8 mouse cellular contexts compared by ENCODE assay signal in the genomic region with DNA sequence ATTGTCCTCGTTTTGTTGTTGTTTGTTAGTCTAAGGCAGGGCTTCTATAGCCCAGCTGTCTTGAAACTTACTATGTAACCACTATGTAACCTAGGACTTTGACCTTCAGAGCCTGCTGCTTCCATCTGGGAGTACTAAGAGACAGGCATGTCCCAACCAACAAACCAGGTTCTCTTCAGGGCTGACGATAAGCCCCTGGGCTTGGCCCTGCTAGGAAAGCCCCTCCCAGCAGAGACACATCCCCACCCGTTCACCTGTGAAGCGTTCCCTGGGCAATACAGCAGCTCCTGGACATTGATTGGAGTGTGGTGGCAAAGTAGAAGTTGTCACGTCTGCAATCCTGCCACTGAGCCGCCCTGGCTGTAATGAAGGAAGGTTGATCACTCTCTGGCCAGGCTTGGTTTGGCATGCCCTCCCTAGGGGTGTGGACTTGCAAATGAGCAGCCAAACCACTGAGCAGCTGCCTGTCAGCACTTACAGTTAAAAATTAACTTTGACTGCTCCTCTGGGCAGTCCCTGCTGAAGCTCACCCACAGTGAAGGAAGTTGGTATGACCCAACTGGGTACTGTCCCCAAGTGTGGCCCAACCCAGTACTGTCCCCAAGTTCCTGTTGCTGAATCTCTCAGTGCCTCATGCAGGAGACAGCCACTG.
DNase-seq lines count a peak whose midpoint lies in the region; ATAC-seq and TF ChIP-seq lines count a peak whose summit lies in the region.

No protein-coding gene starts in this region.

- no peak for DNase-seq in forebrain, embryonic 10.5 days (ENCODE audit: extremely low spot score, low spot score)
- peak; percentile 88 for DNase-seq in gastrocnemius, adult 2 months
- DNase-seq in induced T-regulatory cell, adult 2 months (ENCODE audit: low read depth), result peak; percentile 20
- peak; percentile 56 to 69 for DNase-seq in spleen, adult 2 months (ENCODE audit: low read depth in 1 of 2, low spot score in 2 of 2)

- 85% methylated on average over 6 of the region's 6 CpGs for WGBS in forebrain, embryonic 10.5 days
- 87% methylated on average over 6 of the region's 6 CpGs for WGBS in forebrain, embryonic 15.5 days
- 27% methylated on average over 6 of the region's 6 CpGs for WGBS in liver, embryonic 16.5 days (ENCODE audit: insufficient replicate concordance)
- 43% methylated on average over 6 of the region's 6 CpGs for WGBS in spleen, adult 2 months

- H3K9ac ChIP-seq in forebrain, embryonic 15.5 days (replicated peaks), result no peak overlapping the region
- H3K9ac ChIP-seq in liver, embryonic 16.5 days (ENCODE audit: low read depth, low read length), result peak overlapping the region; percentile 32; the same call in 1 of the 2 replicates

- H3K27me3 ChIP-seq in forebrain, embryonic 10.5 days (ENCODE audit: poor library complexity, severe bottlenecking), result no peaks in the 10 kb centered on the region
- no peaks in the 10 kb centered on the region for H3K27me3 ChIP-seq in forebrain, embryonic 15.5 days
- H3K27me3 ChIP-seq in liver, embryonic 16.5 days (ENCODE audit: control insufficient read depth, insufficient read depth, low read depth, low read length), result no peaks in the 10 kb centered on the region
- no peaks in the 10 kb centered on the region for H3K27me3 ChIP-seq in spleen, adult 2 months (ENCODE audit: control insufficient read depth, insufficient read depth, low read length)

- TF ChIP-seq POLR2A in spleen, adult 2 months (IDR thresholded peaks at IDR 0.05; ENCODE audit: low read depth, low read length), result peak; percentile 62

- TF ChIP-seq CTCF in gastrocnemius, adult 2 months (IDR thresholded peaks at IDR 0.05), result no peak
- TF ChIP-seq CTCF in spleen, adult 2 months (IDR thresholded peaks at IDR 0.05; ENCODE audit: extremely low read depth, insufficient read depth, insufficient read length, insufficient replicate concordance), result no peak

- no peak for ATAC-seq in forebrain, embryonic 15.5 days (replicated peaks)
- ATAC-seq in liver, embryonic 16.5 days (ENCODE audit: low read depth), result peak; percentile 91
- no peak for ATAC-seq in erythroblast, adult 5-6 weeks (replicated peaks; ENCODE audit: low FRiP score, poor library complexity, severe bottlenecking)
- no peak for ATAC-seq in cerebellum, adult (ENCODE audit: insufficient number of reproducible peaks, low FRiP score, low TSS enrichment)

- intact Hi-C loops in gastrocnemius, adult 2 months (cut with DNase I), result loop anchor here (5.0 kb wide), 1 partner anchor 146 kb away; no protein-coding TSS in a partner anchor

- peaks cover 22% of the 10 kb centered on the region for H3K36me3 ChIP-seq in forebrain, embryonic 10.5 days (replicated peaks)
- H3K36me3 ChIP-seq in forebrain, embryonic 15.5 days, result no peaks in the 10 kb centered on the region
- no peaks in the 10 kb centered on the region for H3K36me3 ChIP-seq in liver, embryonic 16.5 days (ENCODE audit: control insufficient read depth, insufficient read depth)
- H3K36me3 ChIP-seq in spleen, adult 2 months (ENCODE audit: control insufficient read depth, insufficient read depth, low read length), result no peaks in the 10 kb centered on the region

- H3K4me1 ChIP-seq in forebrain, embryonic 10.5 days, result peaks cover 24% of the 10 kb centered on the region
- peaks cover 24% of the 10 kb centered on the region for H3K4me1 ChIP-seq in forebrain, embryonic 15.5 days
- H3K4me1 ChIP-seq in liver, embryonic 16.5 days (ENCODE audit: control insufficient read depth, low read depth, low read length), result peaks cover 3% of the 10 kb centered on the region
- no peaks in the 10 kb centered on the region for H3K4me1 ChIP-seq in spleen, adult 2 months (ENCODE audit: control insufficient read depth, insufficient read depth, insufficient read length)

- no peaks in the 10 kb centered on the region for H3K9me3 ChIP-seq in forebrain, embryonic 10.5 days
- H3K9me3 ChIP-seq in forebrain, embryonic 15.5 days, result no peaks in the 10 kb centered on the region
- H3K9me3 ChIP-seq in liver, embryonic 16.5 days (replicated peaks; ENCODE audit: control insufficient read depth, low read length), result no peaks in the 10 kb centered on the region

- H3K4me3 ChIP-seq in forebrain, embryonic 10.5 days, result no peak overlapping the region
- H3K4me3 ChIP-seq in forebrain, embryonic 15.5 days, result no peak overlapping the region
- H3K4me3 ChIP-seq in gastrocnemius, adult 2 months, result peak overlapping the region; percentile 68
- H3K4me3 ChIP-seq in liver, embryonic 16.5 days (ENCODE audit: low read depth, low read length), result peak overlapping the region; percentile 38
- peak overlapping the region; percentile 59 for H3K4me3 ChIP-seq in spleen, adult 2 months (ENCODE audit: extremely low read depth, insufficient read depth, insufficient read length)

- H3K27ac ChIP-seq in forebrain, embryonic 10.5 days, result 0 out of 2 replicates have a peak overlapping the region, but pooled peaks have one; percentile 21
- no peak overlapping the region for H3K27ac ChIP-seq in forebrain, embryonic 15.5 days (replicated peaks)
- peak overlapping the region; percentile 94 for H3K27ac ChIP-seq in gastrocnemius, adult 2 months
- H3K27ac ChIP-seq in liver, embryonic 16.5 days (ENCODE audit: low read length), result peak overlapping the region; percentile 78
- peak overlapping the region; percentile 66; the same call in 1 of the 2 replicates for H3K27ac ChIP-seq in spleen, adult 2 months (ENCODE audit: insufficient read depth, low read length)

- no peak overlapping the region for H3K4me2 ChIP-seq in forebrain, embryonic 15.5 days (replicated peaks)
- peak overlapping the region; percentile 45 for H3K4me2 ChIP-seq in liver, embryonic 16.5 days (ENCODE audit: low read depth, low read length)

Comparison
In these comparisons a context has a peak if more than half of its experiments do, and no peak if none do; other contexts are left out.
1. H3K4me3 ChIP-seq: peak in gastrocnemius, adult 2 months (single experiment), liver, embryonic 16.5 days (single experiment) and spleen, adult 2 months (single experiment); none in forebrain, embryonic 10.5 days (single experiment) and forebrain, embryonic 15.5 days (single experiment).